Mouse (Mus musculus) cerebellum, adult (tissue): ENCODE results near the gene Zfp871.
"Not testable (repeated sequence)": the region's sequence is repeated elsewhere in the genome, so short reads cannot be mapped to it uniquely, and the experiment has no call there.

Experiments used
- ATAC-seq: cut with Nextera tagmentation; 2 replicates; pipeline ENCODE4 v1.9.2; 2017; ENCODE audit warnings: mild to moderate bottlenecking, moderate library complexity, mixed read lengths; ENCODE audit not compliant: insufficient number of reproducible peaks, low FRiP score, low TSS enrichment

Gene Zfp871

DNA sequence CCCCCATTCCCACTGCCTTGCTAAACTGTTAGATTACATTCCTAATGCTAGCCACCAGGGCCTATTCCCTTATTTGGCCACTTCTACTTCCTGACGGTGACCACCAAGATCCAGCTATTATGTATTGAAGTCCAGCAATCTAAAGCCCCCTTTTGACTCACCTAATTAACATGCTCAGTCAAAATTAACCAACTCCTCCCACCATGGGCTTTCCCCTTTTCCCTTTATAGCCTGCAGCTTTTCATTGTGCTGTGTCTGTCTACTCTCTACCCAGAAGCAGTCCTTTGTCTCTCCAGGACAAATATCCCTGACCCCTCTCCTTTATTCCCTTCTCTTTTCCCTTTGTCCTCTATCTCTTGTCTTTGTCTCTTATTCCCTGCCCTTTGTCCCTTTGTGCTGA, 47.0 kb downstream of the Zfp871 start:
- ATAC-seq, result no peak

DNA sequence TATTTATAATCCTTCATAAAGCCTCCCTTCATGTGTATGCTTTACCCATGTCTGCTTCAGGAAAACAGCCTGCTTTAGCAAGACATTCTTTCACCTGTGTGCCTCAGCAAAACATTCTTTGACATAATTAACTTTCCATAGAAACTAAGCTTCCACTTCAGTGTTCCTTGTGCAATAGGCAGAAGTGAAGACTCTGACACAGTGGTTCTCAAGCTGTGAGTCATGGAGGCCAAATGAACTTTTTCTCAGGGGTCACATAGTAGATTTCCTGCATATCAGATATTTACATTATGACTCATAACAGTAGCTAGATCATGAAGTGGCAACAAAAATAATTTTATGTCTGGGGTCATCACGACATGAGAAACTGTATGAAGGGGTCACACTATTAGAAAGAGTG, 49.7 kb downstream of the Zfp871 start:
- ATAC-seq, result no peak

DNA sequence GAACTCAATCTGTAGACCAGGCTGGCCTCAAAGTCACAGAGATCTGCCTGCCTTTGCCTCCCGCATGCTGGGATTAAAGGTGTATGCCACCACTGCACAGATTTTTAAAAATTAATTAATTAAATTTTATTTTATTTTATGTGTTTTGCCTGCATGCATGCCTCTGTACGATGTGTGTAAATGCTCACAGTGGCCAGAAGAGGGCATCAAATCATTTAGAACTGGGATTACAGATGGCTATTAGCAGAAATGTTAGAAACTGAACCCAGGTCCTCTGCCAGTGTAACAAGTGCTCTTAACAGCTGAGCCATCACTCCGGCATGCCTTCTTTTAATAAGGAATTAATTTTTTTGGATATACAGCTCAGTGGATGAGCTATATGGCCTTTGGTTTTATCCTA, 59.1 kb downstream of the Zfp871 start:
- ATAC-seq, result no peak

DNA sequence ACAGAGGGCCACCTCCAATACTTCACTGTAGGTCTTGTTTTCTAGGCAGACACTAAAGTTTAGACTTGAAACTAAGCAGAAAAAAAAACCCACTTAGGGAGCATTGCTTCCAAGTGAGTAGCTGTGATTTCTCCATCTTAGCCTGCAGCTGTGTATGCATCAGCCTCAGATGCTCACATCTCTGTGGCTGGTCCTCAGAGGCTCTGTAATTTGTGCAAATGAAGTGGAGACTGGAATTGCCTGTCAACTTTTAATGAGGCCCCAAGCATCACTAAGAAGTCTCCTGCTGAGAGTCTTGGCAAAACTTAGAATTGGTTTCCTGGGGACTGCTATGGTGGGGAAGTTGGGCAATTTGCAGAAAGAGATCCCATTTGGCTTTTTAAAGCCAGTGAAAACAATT, 61.7 kb downstream of the Zfp871 start:
- ATAC-seq, result not testable (repeated sequence)

GRCm38 (mm10) chr17:32722771-32723170, 65.3 kb downstream of the Zfp871 start:
- ATAC-seq, result no peak

- not testable (repeated sequence) for ATAC-seq
These were observed 65.9 kb downstream of the Zfp871 start for GRCm38 (mm10) chr17:32722151-32722550.
